Mouse (Mus musculus): Measurements from ENCODE around the gene Slc16a8. TPM values are rescaled to one million over a fixed set of nuclear protein-coding genes. Genes with fewer than 3 reads are reported as not detected.

Gene Slc16a8
- total and polyA plus RNA-seq, 2 experiments from 2014 or later: 0.95 to 1.6 TPM

GRCm38 (mm10) chr15:79219572-79219971, 35.0 kb downstream of the Slc16a8 start:
- H3K36me3 ChIP-seq (ENCODE audit: insufficient read depth): no peaks in the 10 kb centered on the region
- H3K4me3 ChIP-seq (ENCODE audit: low read depth, low read length): no peak overlapping the region
- ATAC-seq (no peak), DNase-seq (no peak)
- H3K4me2 ChIP-seq (ENCODE audit: low read depth): no peak overlapping the region
- H3K27ac ChIP-seq (ENCODE audit: low read depth, low read length): no peak overlapping the region
- no peaks in the 10 kb centered on the region for H3K9me3 ChIP-seq (ENCODE audit: low read length)
- no peak overlapping the region for H3K9ac ChIP-seq
- no peak for TF ChIP-seq CTCF (IDR thresholded peaks at IDR 0.05; ENCODE audit: low read depth)
- H3K4me1 ChIP-seq (ENCODE audit: insufficient read depth): no peaks in the 10 kb centered on the region
- 0% methylated on average over 1 of the region's 1 CpGs for WGBS
- no peaks in the 10 kb centered on the region for H3K27me3 ChIP-seq (ENCODE audit: insufficient read depth, low read length)

- Histone ChIP-seq H3K9ac (no peak overlapping the region), H3K27ac (ENCODE audit: low read depth, low read length) (no peak overlapping the region), H3K4me1 (ENCODE audit: insufficient read depth) (no peaks in the 10 kb centered on the region), H3K4me3 (ENCODE audit: low read depth, low read length) (no peak overlapping the region), H3K4me2 (ENCODE audit: low read depth) (no peak overlapping the region), H3K9me3 (ENCODE audit: low read length) (no peaks in the 10 kb centered on the region), H3K36me3 (ENCODE audit: insufficient read depth) (no peaks in the 10 kb centered on the region), H3K27me3 (ENCODE audit: insufficient read depth, low read length) (no peaks in the 10 kb centered on the region)
- no peak for DNase-seq
- WGBS: 74% methylated on average over 3 of the region's 3 CpGs
- no peak for ATAC-seq
- no peak for TF ChIP-seq CTCF (IDR thresholded peaks at IDR 0.05; ENCODE audit: low read depth)
Observed at GRCm38 (mm10) chr15:79216191-79216590, 38.4 kb downstream of the Slc16a8 start.

- Histone ChIP-seq H3K9me3 (ENCODE audit: low read length) (no peaks in the 10 kb centered on the region), H3K4me2 (ENCODE audit: low read depth) (no peak overlapping the region), H3K4me1 (ENCODE audit: insufficient read depth) (no peaks in the 10 kb centered on the region), H3K27ac (ENCODE audit: low read depth, low read length) (no peak overlapping the region), H3K4me3 (ENCODE audit: low read depth, low read length) (no peak overlapping the region), H3K36me3 (ENCODE audit: insufficient read depth) (no peaks in the 10 kb centered on the region), H3K27me3 (ENCODE audit: insufficient read depth, low read length) (no peaks in the 10 kb centered on the region), H3K9ac (no peak overlapping the region)
- ATAC-seq: no peak
- 83% methylated on average over 6 of the region's 6 CpGs for WGBS
- no peak for TF ChIP-seq CTCF (IDR thresholded peaks at IDR 0.05; ENCODE audit: low read depth)
- no peak for DNase-seq
Observed at GRCm38 (mm10) chr15:79213591-79213990, 41.0 kb downstream of the Slc16a8 start.

GRCm38 (mm10) chr15:79212750-79213446, 41.7 kb downstream of the Slc16a8 start:
- ATAC-seq: peak; percentile 51
- H3K27me3 ChIP-seq (ENCODE audit: insufficient read depth, low read length): no peaks in the 10 kb centered on the region
- no peak overlapping the region for H3K4me3 ChIP-seq (ENCODE audit: low read depth, low read length)
- no peaks in the 10 kb centered on the region for H3K9me3 ChIP-seq (ENCODE audit: low read length)
- DNase-seq: no peak
- H3K4me1 ChIP-seq (ENCODE audit: insufficient read depth): no peaks in the 10 kb centered on the region
- no peak for TF ChIP-seq CTCF (IDR thresholded peaks at IDR 0.05; ENCODE audit: low read depth)
- no peak overlapping the region for H3K9ac ChIP-seq
- no peak overlapping the region for H3K27ac ChIP-seq (ENCODE audit: low read depth, low read length)
- no peak overlapping the region for H3K4me2 ChIP-seq (ENCODE audit: low read depth)
- no peaks in the 10 kb centered on the region for H3K36me3 ChIP-seq (ENCODE audit: insufficient read depth)
- WGBS: 80% methylated on average over 26 of the region's 26 CpGs

- H3K4me1 ChIP-seq (ENCODE audit: insufficient read depth): no peaks in the 10 kb centered on the region
- no peaks in the 10 kb centered on the region for H3K36me3 ChIP-seq (ENCODE audit: insufficient read depth)
- no peaks in the 10 kb centered on the region for H3K9me3 ChIP-seq (ENCODE audit: low read length)
- H3K4me3 ChIP-seq (ENCODE audit: low read depth, low read length): no peak overlapping the region
- WGBS: 74% methylated on average over 2 of the region's 2 CpGs
- ATAC-seq (no peak), DNase-seq (no peak)
- H3K27me3 ChIP-seq (ENCODE audit: insufficient read depth, low read length): no peaks in the 10 kb centered on the region
- TF ChIP-seq CTCF (IDR thresholded peaks at IDR 0.05; ENCODE audit: low read depth): no peak
- H3K27ac ChIP-seq (ENCODE audit: low read depth, low read length): no peak overlapping the region
- H3K4me2 ChIP-seq (ENCODE audit: low read depth): no peak overlapping the region
- no peak overlapping the region for H3K9ac ChIP-seq
Observed at GRCm38 (mm10) chr15:79210357-79210756, 44.2 kb downstream of the Slc16a8 start.

GRCm38 (mm10) chr15:79208758-79209439, 45.7 kb downstream of the Slc16a8 start:
- Histone ChIP-seq H3K4me1 (ENCODE audit: insufficient read depth) (no peaks in the 10 kb centered on the region), H3K4me3 (ENCODE audit: low read depth, low read length) (no peak overlapping the region), H3K36me3 (ENCODE audit: insufficient read depth) (no peaks in the 10 kb centered on the region), H3K4me2 (ENCODE audit: low read depth) (no peak overlapping the region), H3K9me3 (ENCODE audit: low read length) (no peaks in the 10 kb centered on the region), H3K27ac (ENCODE audit: low read depth, low read length) (no peak overlapping the region), H3K27me3 (ENCODE audit: insufficient read depth, low read length) (no peaks in the 10 kb centered on the region), H3K9ac (no peak overlapping the region)
- DNase-seq: no peak
- no peak for TF ChIP-seq CTCF (IDR thresholded peaks at IDR 0.05; ENCODE audit: low read depth)
- ATAC-seq: no peak
- WGBS: 72% methylated on average over 26 of the region's 27 CpGs

GRCm38 (mm10) chr15:79208211-79208610, 46.4 kb downstream of the Slc16a8 start:
- DNase-seq: no peak
- no peaks in the 10 kb centered on the region for H3K27me3 ChIP-seq (ENCODE audit: insufficient read depth, low read length)
- no peak for TF ChIP-seq CTCF (IDR thresholded peaks at IDR 0.05; ENCODE audit: low read depth)
- H3K36me3 ChIP-seq (ENCODE audit: insufficient read depth): no peaks in the 10 kb centered on the region
- ATAC-seq: no peak
- H3K4me3 ChIP-seq (ENCODE audit: low read depth, low read length): no peak overlapping the region
- H3K9me3 ChIP-seq (ENCODE audit: low read length): no peaks in the 10 kb centered on the region
- H3K4me2 ChIP-seq (ENCODE audit: low read depth): no peak overlapping the region
- H3K27ac ChIP-seq (ENCODE audit: low read depth, low read length): no peak overlapping the region
- H3K9ac ChIP-seq: no peak overlapping the region
- H3K4me1 ChIP-seq (ENCODE audit: insufficient read depth): no peaks in the 10 kb centered on the region
- WGBS: 73% methylated on average over 6 of the region's 6 CpGs
